Mouse (Mus musculus): ENCODE measurements around the gene Hvcn1. TPM values are rescaled to one million over a fixed set of nuclear protein-coding genes. Genes with fewer than 3 reads are reported as not detected.

Hvcn1 gene
- polyA plus RNA-seq, 1 experiment: 54.3 TPM

DNA sequence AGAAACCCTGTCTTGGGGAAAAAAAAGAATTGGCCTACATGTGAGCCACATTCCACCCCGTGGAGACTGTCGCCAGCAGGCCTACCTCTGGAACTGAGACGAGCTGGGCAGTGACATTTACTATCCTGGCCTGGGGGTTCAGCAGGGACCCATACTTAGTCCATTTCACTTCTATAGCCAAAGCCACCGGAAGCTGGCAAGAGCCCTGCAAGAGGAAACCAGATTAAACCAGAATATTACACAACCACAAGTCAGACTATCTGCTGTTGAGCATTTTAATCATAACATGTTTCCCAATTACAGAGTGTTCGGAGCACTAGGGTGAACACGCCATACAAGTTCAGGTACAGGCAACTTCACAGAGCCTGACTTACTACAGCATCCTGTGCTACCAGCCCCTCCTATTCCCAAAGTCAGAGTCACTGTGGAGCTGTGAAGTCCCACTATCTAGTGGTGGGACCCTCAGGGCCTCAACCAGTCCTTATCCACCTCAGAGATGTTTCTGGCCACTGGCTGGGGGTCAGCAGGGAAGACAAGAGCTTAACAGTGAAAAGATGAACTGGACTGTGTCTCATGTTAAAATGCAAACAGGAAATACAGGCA lies 36.0 kb downstream of the Hvcn1 start:
- Histone ChIP-seq H3K4me1 (ENCODE audit: control insufficient read depth, insufficient read depth, low read length) (peaks cover 31% of the 10 kb centered on the region), H3K27ac (ENCODE audit: insufficient read depth, low read depth, low read length) (peak overlapping the region; percentile 74), H3K4me3 (ENCODE audit: insufficient read depth, low read length) (no peak overlapping the region)
- no peak for TF ChIP-seq POLR2A (IDR thresholded peaks at IDR 0.05; ENCODE audit: borderline replicate concordance, low read depth, low read length)
- TF ChIP-seq CTCF (IDR thresholded peaks at IDR 0.05; ENCODE audit: low read depth, low read length): no peak

DNA sequence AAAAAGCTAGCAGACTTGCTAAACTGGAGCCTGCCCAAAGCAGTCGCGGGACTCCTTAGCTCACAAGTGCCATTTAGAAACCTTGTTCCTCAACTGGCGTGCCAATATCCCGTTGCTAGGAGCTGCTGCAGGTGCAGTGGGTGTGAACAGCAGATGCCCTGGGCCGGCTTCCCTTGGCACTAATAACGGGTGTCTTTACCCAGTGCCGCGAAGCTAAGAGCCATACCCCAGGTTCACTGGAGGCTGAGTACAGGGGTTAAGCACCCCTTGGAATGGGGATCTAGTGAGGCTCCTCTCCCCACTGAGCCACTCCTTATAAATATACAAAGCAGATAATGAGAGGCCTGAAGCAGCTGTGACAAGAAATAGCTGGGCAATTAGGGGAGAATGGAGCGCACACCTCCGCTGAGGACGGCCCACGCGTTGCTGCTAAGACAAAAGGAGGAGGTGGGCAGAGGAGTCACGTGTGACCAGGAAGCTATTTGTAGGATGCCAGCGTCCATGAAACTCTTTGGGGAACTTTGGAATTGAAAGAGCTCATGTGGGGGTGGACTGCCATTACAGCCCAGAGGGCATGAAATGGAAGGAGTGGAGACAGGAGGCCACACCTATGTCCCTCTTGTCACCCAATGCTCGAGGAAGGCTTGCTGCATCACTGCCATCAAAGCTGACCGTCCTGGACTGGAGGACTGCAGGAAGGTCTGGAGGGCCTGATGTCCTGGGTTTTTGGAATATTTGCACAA lies 37.3 kb downstream of the Hvcn1 start:
- peaks cover 31% of the 10 kb centered on the region for H3K4me1 ChIP-seq (ENCODE audit: control insufficient read depth, insufficient read depth, low read length)
- no peak overlapping the region for H3K27ac ChIP-seq (ENCODE audit: insufficient read depth, low read depth, low read length)
- TF ChIP-seq POLR2A (IDR thresholded peaks at IDR 0.05; ENCODE audit: borderline replicate concordance, low read depth, low read length): no peak
- TF ChIP-seq CTCF (IDR thresholded peaks at IDR 0.05; ENCODE audit: low read depth, low read length): no peak
- H3K4me3 ChIP-seq (ENCODE audit: insufficient read depth, low read length): no peak overlapping the region

DNA sequence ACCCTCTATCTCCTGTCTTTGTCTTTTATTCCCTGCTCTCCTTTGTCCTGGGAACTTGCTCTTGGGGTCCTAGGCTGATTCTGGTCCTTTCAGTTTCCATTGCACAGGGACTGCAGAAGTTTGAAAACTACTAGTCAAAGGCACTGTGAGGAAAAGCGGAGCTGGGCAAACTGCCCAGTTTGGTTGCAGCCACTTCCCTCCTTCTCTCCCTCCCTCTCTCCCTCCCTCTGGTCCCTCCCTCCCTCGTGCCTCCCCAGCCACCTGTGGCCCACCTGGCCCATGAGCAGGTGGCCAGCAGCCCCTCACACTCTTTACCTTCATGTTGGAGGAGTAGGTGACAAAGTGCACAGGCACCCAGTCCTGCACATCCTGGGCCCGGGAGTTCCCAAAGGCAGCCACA lies 38.6 kb downstream of the Hvcn1 start:
- peaks cover 31% of the 10 kb centered on the region for H3K4me1 ChIP-seq (ENCODE audit: control insufficient read depth, insufficient read depth, low read length)
- TF ChIP-seq POLR2A (IDR thresholded peaks at IDR 0.05; ENCODE audit: borderline replicate concordance, low read depth, low read length) (no peak), CTCF (IDR thresholded peaks at IDR 0.05; ENCODE audit: low read depth, low read length) (no peak)
- H3K27ac ChIP-seq (ENCODE audit: insufficient read depth, low read depth, low read length): no peak overlapping the region
- no peak overlapping the region for H3K4me3 ChIP-seq (ENCODE audit: insufficient read depth, low read length)

DNA sequence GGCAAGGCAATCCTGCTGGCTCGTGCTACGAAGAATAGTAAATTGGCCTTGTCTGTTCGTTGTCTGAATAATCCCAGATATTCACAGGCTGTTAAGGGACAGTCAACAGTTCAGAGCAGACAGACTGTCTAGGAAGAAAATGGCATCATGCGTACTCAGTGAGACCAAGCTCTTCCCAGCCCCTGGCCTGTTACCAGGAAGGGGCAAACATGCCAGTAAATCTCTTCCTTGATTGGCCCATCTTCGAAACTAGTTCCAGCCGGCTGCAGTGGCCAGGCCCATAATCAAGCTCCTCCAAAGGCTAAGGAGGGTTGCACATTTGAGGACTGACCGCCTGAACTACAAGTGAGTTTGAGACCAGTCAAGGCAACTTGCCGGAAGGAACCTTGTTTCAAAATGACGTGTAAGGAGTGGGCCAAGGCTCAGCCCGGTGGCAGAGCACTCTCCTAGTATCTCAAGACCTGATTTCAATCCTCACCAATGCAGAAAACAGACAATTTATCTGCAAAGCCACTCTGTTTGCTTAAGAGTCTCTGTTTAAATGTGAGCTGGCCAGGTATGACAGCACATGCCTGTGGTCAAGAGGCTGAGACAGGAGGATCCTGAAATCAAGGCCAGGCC lies 40.1 kb downstream of the Hvcn1 start:
- Histone ChIP-seq H3K4me3 (ENCODE audit: insufficient read depth, low read length) (no peak overlapping the region), H3K27ac (ENCODE audit: insufficient read depth, low read depth, low read length) (no peak overlapping the region)

DNA sequence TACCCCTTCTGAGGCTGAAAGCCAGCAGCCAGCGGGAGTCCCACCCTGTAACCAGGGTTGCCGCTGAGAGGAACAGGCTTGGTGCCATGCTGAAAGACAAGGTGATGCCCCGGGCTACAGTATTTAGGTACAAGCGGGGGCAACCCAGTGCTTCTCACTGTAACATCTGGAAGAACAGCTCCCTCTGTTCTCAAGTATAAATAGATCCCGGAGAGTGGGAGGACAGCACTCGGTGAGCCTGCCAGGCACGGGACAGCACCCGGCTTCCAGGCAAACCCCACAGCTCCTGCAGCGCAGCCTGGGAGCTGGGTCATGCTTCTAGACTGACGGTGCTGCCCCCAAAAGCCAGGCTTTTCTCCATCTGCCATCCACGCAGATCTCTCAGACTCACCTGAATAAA lies 40.9 kb downstream of the Hvcn1 start:
- H3K4me1 ChIP-seq (ENCODE audit: control insufficient read depth, insufficient read depth, low read length): peaks cover 22% of the 10 kb centered on the region
- H3K27ac ChIP-seq (ENCODE audit: insufficient read depth, low read depth, low read length): no peak overlapping the region
- TF ChIP-seq CTCF (IDR thresholded peaks at IDR 0.05; ENCODE audit: low read depth, low read length): no peak
- no peak for TF ChIP-seq POLR2A (IDR thresholded peaks at IDR 0.05; ENCODE audit: borderline replicate concordance, low read depth, low read length)
- H3K4me3 ChIP-seq (ENCODE audit: insufficient read depth, low read length): no peak overlapping the region

More for the DNA sequence above, 40.1 kb downstream of the Hvcn1 start:
- TF ChIP-seq POLR2A (IDR thresholded peaks at IDR 0.05; ENCODE audit: borderline replicate concordance, low read depth, low read length) (no peak), CTCF (IDR thresholded peaks at IDR 0.05; ENCODE audit: low read depth, low read length) (no peak)
- H3K4me1 ChIP-seq (ENCODE audit: control insufficient read depth, insufficient read depth, low read length): peaks cover 31% of the 10 kb centered on the region

DNA sequence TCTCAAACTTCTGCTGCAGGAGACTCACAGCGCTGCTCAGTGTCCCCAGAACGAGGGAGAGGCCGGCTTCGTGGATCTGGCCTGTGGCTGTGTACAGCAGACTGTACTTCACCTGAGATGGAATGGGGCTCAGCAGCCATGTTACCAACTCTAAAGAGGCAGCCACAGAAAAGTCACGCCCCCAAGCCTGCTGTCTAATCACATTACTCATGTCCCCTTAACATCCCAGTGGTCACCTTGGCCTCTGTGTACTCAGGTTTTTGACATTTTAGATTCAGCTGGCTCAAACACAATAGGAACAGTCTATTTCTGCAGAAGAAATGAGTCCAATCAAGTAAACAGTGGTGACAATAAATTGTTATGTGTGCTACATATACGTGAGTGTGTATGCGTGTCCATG lies 41.3 kb downstream of the Hvcn1 start:
- no peak overlapping the region for H3K4me3 ChIP-seq (ENCODE audit: insufficient read depth, low read length)
- H3K27ac ChIP-seq (ENCODE audit: insufficient read depth, low read depth, low read length): no peak overlapping the region
- H3K4me1 ChIP-seq (ENCODE audit: control insufficient read depth, insufficient read depth, low read length): peaks cover 18% of the 10 kb centered on the region
- TF ChIP-seq CTCF (IDR thresholded peaks at IDR 0.05; ENCODE audit: low read depth, low read length): no peak
- no peak for TF ChIP-seq POLR2A (IDR thresholded peaks at IDR 0.05; ENCODE audit: borderline replicate concordance, low read depth, low read length)

DNA sequence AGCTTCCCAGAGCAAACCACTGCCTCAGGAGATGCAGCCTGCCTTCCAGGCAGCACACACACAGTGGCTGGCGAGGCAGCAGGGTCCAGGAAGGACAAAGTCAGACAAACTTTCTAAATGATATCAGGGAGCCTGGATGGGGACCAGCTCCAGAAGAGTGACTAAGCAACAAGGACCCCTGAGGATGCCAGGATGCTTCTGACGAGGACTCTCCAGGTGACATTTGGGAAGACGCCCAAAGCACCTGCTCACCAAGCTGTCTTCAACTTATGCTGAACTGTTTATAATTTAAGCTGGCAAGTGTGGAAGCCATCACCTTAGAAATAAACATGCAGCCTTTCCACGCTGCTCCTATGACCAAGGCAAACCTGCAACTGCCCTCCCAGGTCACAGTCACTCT lies 42.7 kb downstream of the Hvcn1 start:
- Histone ChIP-seq H3K4me1 (ENCODE audit: control insufficient read depth, insufficient read depth, low read length) (peaks cover 8% of the 10 kb centered on the region), H3K27ac (ENCODE audit: insufficient read depth, low read depth, low read length) (no peak overlapping the region), H3K4me3 (ENCODE audit: insufficient read depth, low read length) (no peak overlapping the region)
- TF ChIP-seq CTCF (IDR thresholded peaks at IDR 0.05; ENCODE audit: low read depth, low read length) (no peak), POLR2A (IDR thresholded peaks at IDR 0.05; ENCODE audit: borderline replicate concordance, low read depth, low read length) (no peak)

DNA sequence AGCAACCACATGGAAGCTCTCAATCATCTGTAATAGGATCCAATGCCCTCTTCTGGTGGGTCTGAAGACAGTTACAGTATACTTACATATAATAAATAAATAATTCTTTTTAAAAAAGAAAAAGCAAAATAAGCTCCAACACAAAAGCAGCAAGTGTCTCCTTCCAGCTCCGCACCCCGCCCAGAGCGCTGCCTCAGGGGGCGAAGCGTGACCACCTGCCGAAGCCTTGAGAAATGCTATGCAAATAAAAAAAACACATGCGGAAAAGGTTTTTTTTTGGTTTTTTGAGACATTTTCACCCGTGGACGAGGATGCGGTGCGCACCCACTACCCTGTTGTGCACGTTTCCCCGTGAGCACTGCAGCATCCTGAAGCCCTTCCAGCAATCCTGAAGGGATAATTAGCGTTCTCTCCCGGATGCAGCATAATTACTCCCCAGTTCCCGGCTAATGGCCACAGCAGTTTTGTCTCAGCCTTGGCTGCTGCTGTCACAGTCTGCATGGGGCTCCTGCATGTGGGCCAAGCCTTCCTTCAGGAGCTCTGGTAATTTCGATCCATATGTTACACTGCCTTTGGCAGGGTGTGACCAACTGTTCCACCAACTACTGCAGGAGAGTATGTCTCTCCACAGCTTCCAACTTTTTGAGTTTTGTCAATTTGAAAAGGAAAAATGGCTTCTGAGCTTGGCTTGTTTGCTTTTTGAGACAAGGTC lies 45.4 kb downstream of the Hvcn1 start:
- TF ChIP-seq POLR2A (IDR thresholded peaks at IDR 0.05; ENCODE audit: borderline replicate concordance, low read depth, low read length): no peak
- no peak for TF ChIP-seq CTCF (IDR thresholded peaks at IDR 0.05; ENCODE audit: low read depth, low read length)
- H3K27ac ChIP-seq (ENCODE audit: insufficient read depth, low read depth, low read length): no peak overlapping the region
- no peak overlapping the region for H3K4me3 ChIP-seq (ENCODE audit: insufficient read depth, low read length)
- no peaks in the 10 kb centered on the region for H3K4me1 ChIP-seq (ENCODE audit: control insufficient read depth, insufficient read depth, low read length)

DNA sequence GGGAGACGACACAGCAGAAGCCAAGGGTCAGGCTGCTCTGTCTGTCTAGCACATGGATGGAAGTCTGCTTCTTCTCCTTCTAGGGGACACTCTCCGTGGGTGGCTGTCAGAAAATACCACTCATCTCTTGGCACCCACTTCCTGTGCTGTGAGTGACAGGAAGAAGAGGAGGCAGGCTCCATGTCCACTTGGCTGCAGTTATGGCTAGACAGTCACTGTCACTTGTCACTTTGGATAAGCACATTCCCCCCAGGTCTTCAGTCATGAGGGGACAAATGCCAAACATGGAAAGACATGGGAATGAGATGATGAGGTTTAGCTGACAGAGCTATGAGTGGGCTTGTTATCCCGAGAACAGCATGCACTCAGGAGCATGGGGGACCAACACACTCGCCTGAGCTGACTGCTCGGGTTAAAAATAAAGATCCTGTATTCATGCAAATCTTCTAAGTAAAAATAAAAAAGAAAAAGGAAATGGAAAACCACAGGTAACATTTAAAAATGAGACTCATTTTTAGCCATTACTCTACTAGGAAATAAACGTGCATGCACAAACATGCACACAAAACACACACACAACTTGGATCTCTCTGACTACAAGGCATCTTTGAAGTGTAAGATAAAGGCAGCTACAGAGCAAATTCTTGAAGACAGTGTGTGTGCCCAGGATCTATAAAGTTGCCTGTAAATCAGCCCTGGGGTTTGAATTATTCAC lies 51.6 kb downstream of the Hvcn1 start:
- peaks cover 7% of the 10 kb centered on the region for H3K4me1 ChIP-seq (ENCODE audit: control insufficient read depth, insufficient read depth, low read length)
- H3K27ac ChIP-seq (ENCODE audit: insufficient read depth, low read depth, low read length): no peak overlapping the region
- no peak overlapping the region for H3K4me3 ChIP-seq (ENCODE audit: insufficient read depth, low read length)
- TF ChIP-seq POLR2A (IDR thresholded peaks at IDR 0.05; ENCODE audit: borderline replicate concordance, low read depth, low read length): no peak
